Mouse (Mus musculus): ENCODE results near the gene Prdx6b. TPM values are rescaled to one million over a fixed set of nuclear protein-coding genes. Genes with fewer than 3 reads are reported as not detected.

Prdx6b gene
- total RNA-seq (2017) = 0.32 TPM in 1 of 3 replicates, not detected in the others

DNA sequence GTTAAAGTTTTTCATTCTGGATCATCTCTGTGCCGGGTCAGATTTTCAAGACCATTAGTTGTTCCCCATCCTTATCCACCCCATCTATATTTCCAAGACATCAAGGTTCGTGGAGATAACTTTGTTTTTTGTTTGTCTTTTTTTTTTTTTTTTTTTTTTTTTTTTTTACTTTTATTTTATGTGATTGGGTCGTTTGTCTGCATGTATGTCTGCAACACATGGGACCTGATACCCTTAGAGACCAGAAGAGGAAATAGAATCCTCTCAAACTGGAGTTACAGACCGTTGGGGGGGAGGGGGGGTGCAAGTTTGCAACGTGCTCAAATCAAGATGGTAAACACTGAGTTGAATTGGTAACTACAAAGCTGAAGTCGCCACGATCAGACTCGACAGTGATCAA is at the start of gene Prdx6b:
TSS of gene Prdx6b (plus strand) at position 301 of the 400 bp plus-strand sequence.
- no peak for ATAC-seq (replicated peaks; ENCODE audit: insufficient number of reproducible peaks, low FRiP score, low TSS enrichment, poor library complexity, severe bottlenecking)

DNA sequence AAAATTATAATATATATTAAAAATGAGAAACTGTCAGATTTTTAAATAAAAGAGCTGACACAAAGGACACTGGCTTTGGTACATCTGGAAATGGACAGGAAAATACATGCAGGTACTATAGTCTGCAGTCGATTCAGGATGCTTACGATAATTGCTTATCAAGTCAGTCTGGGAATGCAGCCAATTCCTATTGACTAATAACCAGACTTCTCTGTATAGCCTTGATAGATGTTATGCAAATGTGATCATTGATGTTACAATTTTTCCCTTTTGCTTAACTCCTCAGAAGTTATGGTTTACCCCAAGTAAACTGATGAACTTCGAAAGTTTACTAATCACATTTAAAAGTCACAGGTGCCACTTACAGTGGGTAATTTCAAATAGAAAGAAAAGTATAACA is 44.8 kb upstream of the Prdx6b start:
- no peak for ATAC-seq (replicated peaks; ENCODE audit: insufficient number of reproducible peaks, low FRiP score, low TSS enrichment, poor library complexity, severe bottlenecking)

- peak; percentile 50; the same call in 1 of the 2 replicates for ATAC-seq (replicated peaks; ENCODE audit: insufficient number of reproducible peaks, low FRiP score, low TSS enrichment, poor library complexity, severe bottlenecking)
Measured at GRCm38 (mm10) chr2:80247868-80248267, 44.4 kb upstream of the Prdx6b start.

DNA sequence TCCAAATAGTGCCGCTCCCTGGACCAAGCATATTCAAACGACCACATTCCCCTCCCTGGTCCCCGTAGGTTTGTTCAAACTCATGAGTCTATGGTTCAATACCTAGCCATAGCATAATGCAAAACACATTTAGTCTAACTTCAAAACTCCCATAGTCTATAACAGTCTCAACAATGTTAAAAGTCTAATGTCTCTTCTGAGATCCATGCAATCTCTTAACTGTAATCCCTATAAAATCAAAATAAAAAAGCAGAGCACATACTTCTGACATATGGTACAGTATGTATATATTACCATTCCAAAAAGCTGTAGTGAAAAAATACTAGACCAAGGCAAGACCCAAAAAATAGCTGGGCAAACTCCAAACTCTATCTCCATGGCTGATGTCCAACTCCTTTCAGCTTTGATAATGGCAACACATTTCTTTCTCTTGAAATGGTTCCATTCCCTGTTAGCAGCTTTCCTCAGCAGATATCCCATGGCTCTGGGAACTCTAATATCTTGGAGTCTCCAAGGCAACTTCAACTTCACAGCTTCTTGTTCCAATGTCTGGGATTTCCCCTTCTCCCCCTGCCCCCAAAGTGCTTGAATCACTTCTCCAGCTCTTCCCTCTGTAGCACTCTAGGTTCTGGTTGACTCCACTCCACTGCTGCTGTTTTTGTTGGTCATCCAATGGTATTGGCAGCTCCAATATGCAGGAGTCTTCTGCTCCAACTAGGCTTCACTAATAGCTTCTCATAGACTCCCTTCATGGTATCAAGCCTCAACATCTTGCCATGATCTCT is 32.2 kb upstream of the Prdx6b start:
- no peak for ATAC-seq (replicated peaks; ENCODE audit: insufficient number of reproducible peaks, low FRiP score, low TSS enrichment, poor library complexity, severe bottlenecking)

DNA sequence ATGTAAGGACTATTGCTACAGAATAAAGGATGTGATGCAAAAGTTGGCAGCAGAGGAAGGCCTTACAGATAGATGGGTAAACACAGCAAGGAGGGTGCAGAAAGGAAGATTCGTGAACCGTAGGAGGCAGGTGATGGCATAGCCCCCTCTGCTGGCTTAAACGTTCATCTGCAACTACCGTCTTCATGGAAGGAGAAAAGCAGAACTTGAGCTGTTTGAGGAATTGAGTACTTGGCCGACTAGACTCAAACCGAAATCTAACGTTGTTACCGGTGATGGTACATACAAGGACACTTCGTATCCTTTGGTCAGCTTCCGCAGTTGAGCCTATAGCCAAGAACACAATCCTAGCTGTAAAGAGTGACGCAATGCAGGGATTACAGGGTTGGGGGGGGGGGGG is 25.4 kb upstream of the Prdx6b start:
- peak; percentile 97 for ATAC-seq (replicated peaks; ENCODE audit: insufficient number of reproducible peaks, low FRiP score, low TSS enrichment, poor library complexity, severe bottlenecking)

GRCm38 (mm10) chr2:80268053-80268452 is 24.2 kb upstream of the Prdx6b start:
- ATAC-seq (replicated peaks; ENCODE audit: insufficient number of reproducible peaks, low FRiP score, low TSS enrichment, poor library complexity, severe bottlenecking) = no peak; the same call in 1 of the 2 replicates

- ATAC-seq (replicated peaks; ENCODE audit: insufficient number of reproducible peaks, low FRiP score, low TSS enrichment, poor library complexity, severe bottlenecking) = no peak
Measured at GRCm38 (mm10) chr2:80271431-80271830, 20.8 kb upstream of the Prdx6b start.

GRCm38 (mm10) chr2:80273038-80273437 is 19.2 kb upstream of the Prdx6b start:
- no peak for ATAC-seq (replicated peaks; ENCODE audit: insufficient number of reproducible peaks, low FRiP score, low TSS enrichment, poor library complexity, severe bottlenecking)

DNA sequence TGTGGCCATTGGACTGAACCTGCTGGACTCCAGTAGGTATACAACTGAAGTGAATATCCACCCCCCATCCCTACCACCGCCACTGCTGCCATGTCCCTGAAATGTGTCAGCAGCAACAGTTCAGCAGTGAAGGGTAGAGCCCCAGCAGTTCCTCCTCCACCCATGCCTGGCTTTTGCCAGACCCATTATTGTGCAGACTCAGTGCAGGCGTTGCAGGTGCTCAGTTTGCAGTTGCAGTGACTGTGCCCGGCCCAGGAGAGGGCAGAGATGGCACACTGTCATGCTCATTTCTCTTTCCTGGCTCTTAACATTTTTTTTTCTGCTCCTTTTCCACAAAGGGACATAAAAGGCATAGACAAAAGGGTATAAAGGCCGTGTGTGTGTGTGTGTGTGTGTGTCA is 18.5 kb upstream of the Prdx6b start:
- no peak for ATAC-seq (replicated peaks; ENCODE audit: insufficient number of reproducible peaks, low FRiP score, low TSS enrichment, poor library complexity, severe bottlenecking)

GRCm38 (mm10) chr2:80275136-80275535 is 17.1 kb upstream of the Prdx6b start:
- ATAC-seq (replicated peaks; ENCODE audit: insufficient number of reproducible peaks, low FRiP score, low TSS enrichment, poor library complexity, severe bottlenecking) = no peak

DNA sequence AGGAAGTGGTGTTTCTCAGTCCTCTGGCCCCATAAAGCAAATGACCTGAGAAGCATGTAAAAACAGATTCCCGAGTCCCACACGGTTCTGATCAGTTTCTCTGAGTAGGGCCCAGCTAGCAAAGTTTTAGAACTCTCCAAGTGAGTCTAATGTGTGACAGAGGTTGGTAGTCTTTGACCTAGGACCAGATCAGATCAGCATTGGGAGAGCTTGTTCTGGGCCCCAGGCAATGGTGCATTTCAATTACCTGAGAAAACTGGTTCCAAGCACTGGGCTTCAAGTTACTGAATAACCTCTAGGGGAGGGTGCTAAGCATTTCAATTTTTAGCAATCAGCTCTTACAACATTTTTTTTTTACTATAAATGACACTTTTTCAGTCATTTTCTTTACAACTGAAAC is 10.1 kb upstream of the Prdx6b start:
- ATAC-seq (replicated peaks; ENCODE audit: insufficient number of reproducible peaks, low FRiP score, low TSS enrichment, poor library complexity, severe bottlenecking) = no peak

DNA sequence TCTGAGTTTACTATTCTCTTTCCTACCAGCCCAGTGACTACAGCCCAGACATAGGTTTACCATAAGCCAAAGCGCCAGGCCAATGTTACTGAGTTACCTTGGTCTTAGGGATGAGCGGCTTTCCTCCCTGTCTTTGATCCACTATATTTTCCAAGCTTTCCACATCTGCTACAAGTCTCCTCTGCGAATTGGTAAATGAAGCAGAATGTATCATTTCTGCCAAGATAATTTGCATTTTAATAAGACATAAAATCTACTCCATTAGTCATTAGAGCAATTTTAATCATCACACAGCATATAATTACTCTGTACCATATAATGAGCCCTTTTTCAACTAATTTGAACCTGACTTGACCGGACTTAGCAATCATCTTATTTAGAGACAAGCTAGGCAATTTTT is 5.9 kb upstream of the Prdx6b start:
- ATAC-seq (replicated peaks; ENCODE audit: insufficient number of reproducible peaks, low FRiP score, low TSS enrichment, poor library complexity, severe bottlenecking) = no peak

GRCm38 (mm10) chr2:80298334-80298733 is 6.1 kb downstream of the Prdx6b start:
- peak; percentile 50; the same call in 1 of the 2 replicates for ATAC-seq (replicated peaks; ENCODE audit: insufficient number of reproducible peaks, low FRiP score, low TSS enrichment, poor library complexity, severe bottlenecking)

DNA sequence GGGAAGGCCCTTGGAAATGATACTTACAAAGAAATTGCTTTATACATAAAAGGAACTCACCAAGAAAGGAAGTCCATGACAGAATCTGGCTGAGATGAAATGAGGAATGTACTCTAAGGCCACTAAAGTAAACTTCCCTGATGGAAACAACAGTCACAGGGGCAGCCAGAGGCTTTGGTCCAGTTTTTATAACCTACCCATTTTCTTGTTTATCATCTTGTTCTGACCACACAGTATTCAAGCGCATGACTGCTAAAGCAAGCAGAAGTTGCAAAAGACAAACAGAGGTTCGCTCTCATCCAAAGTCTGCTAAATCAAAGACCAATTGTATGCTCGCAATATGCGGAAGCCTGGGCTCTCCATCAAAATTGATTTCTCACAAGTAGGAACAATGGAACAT is 8.5 kb downstream of the Prdx6b start:
- ATAC-seq (replicated peaks; ENCODE audit: insufficient number of reproducible peaks, low FRiP score, low TSS enrichment, poor library complexity, severe bottlenecking) = no peak

- no peak for ATAC-seq (replicated peaks; ENCODE audit: insufficient number of reproducible peaks, low FRiP score, low TSS enrichment, poor library complexity, severe bottlenecking)
Measured at GRCm38 (mm10) chr2:80303957-80304356, 11.7 kb downstream of the Prdx6b start.

DNA sequence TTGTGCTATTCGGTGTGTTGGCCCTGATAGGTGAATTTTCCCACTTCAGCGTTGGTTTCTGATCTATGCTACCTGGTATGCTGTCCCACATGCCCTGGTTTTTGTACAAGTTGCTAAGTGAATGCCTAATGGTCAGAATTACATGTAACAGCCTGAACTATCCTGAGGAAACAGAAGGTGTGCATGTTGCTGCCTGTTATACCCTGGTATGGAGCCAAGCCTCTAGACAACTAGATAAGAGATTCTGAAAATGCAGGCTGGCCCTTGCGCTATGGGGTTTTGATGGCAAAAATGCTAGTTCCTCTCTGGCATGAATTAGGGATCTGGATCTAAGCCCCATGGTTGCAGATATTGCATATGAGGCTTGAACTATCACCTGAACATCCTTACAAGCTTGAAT is 15.4 kb downstream of the Prdx6b start:
- no peak for ATAC-seq (replicated peaks; ENCODE audit: insufficient number of reproducible peaks, low FRiP score, low TSS enrichment, poor library complexity, severe bottlenecking)

DNA sequence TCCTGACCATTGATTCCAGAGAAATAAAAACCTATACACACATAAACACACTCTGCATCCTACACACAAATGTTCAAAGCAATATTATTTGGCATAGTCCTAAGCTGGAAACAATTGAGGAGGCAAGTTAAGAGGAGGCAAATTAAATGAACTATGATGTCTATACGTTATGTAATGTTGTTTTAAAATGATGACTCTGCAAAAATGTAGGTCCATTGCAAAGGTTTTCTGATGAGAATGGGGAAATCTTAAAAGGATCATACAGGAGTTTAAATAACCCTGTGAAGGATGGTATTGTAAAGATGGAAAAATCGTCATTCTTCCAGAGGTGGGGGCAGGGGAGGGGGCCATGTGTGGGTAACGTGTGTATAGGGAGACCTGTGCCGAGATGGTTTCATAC is 17.5 kb downstream of the Prdx6b start:
- no peak for ATAC-seq (replicated peaks; ENCODE audit: insufficient number of reproducible peaks, low FRiP score, low TSS enrichment, poor library complexity, severe bottlenecking)

DNA sequence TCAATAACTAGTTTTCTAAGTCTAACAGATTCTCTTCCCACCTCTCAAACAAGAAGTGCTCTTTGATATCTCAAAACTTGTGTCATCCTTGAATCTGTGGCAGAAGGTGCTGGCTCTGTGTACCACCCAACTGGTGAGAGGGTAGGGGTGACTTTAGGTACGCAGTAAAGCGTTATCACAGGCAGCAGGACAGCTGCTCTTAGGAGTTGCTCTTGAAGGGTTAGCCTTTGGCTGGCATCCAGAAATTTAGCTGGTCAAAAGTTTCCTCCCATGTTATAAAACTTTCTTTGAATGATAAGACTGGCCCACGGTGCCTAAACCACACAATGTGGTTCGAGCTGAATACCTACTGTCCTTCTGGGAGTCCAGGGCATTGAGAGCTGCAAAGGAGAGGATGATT is 18.5 kb downstream of the Prdx6b start:
- no peak for ATAC-seq (replicated peaks; ENCODE audit: insufficient number of reproducible peaks, low FRiP score, low TSS enrichment, poor library complexity, severe bottlenecking)

DNA sequence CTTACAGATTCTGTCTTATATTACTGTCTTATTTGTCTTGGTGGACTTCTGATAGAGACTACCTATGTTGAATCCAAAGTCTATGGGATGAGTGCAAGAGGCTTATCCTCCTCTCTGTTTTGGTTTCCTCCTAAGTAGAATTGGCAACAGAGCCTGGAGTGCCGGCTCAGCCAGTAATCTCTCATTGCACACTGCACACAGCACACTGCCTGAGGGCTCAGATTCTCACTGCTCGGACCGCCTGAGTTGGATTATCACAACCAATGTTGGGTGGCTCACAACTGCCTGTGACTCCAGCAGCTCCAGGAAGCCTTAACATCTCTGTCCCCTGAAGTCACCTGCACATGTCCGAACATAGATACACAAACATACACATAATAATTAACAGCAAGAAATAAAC is 19.1 kb downstream of the Prdx6b start:
- no peak for ATAC-seq (replicated peaks; ENCODE audit: insufficient number of reproducible peaks, low FRiP score, low TSS enrichment, poor library complexity, severe bottlenecking)

- ATAC-seq (replicated peaks; ENCODE audit: insufficient number of reproducible peaks, low FRiP score, low TSS enrichment, poor library complexity, severe bottlenecking) = no peak
Measured at GRCm38 (mm10) chr2:80314201-80314600, 21.9 kb downstream of the Prdx6b start.

GRCm38 (mm10) chr2:80314854-80315241 is 22.6 kb downstream of the Prdx6b start:
- ATAC-seq (replicated peaks; ENCODE audit: insufficient number of reproducible peaks, low FRiP score, low TSS enrichment, poor library complexity, severe bottlenecking) = peak; percentile 23; the same call in 1 of the 2 replicates
